Mouse (Mus musculus) adrenal gland, postnatal 36 days (tissue): ENCODE data around the gene Mfsd12. TPM values are rescaled to one million over a fixed set of nuclear protein-coding genes. Genes with fewer than 3 reads are reported as not detected.

Source experiments
- DNase-seq, 2 experiments: peaks; one replicate each; pipeline ENCODE4 v3.0.0; 2021; ENCODE audit warnings: mixed read lengths in 1 of 2
- total RNA-seq, 2 experiments: library from RNA; stranded (reverse); gene quantifications; 2 replicates each; pipeline ENCODE4 v1.2.3; 2021

Mfsd12 gene
- total RNA-seq, 2 experiments from 2014 or later, result 16.7 to 22.7 TPM

GRCm38 (mm10) chr10:81328386-81328785 lies 28.9 kb upstream of the Mfsd12 start, which contains the start of gene Tbxa2r:
TSS of gene Tbxa2r (plus strand) at chr10:81328731.
- peak; percentile 93 for DNase-seq

- DNase-seq, result peak in 1 of 2 experiments; percentile 59
Observed at GRCm38 (mm10) chr10:81329194-81329975, 27.9 kb upstream of the Mfsd12 start.

GRCm38 (mm10) chr10:81330007-81330406 lies 27.3 kb upstream of the Mfsd12 start:
- DNase-seq, result peak in 1 of 2 experiments; percentile 49

GRCm38 (mm10) chr10:81332277-81332676 lies 25.0 kb upstream of the Mfsd12 start:
- DNase-seq, result no peak

GRCm38 (mm10) chr10:81334324-81334723 lies 23.0 kb upstream of the Mfsd12 start:
- no peak for DNase-seq

- DNase-seq, result no peak
Observed at GRCm38 (mm10) chr10:81335393-81336340, 21.6 kb upstream of the Mfsd12 start.

- no peak for DNase-seq
Observed at GRCm38 (mm10) chr10:81336558-81336957, 20.7 kb upstream of the Mfsd12 start.

- DNase-seq, result no peak
Observed at GRCm38 (mm10) chr10:81340551-81341332, 16.5 kb upstream of the Mfsd12 start.

- peak; percentile 83 to 90 for DNase-seq
Observed at GRCm38 (mm10) chr10:81341333-81341949, 15.8 kb upstream of the Mfsd12 start.

- peak; percentile 62 to 74 for DNase-seq
Observed at GRCm38 (mm10) chr10:81342686-81343505, 14.4 kb upstream of the Mfsd12 start, which contains the start of gene Gipc3. TSS of gene Gipc3 (minus strand) at chr10:81343266.

GRCm38 (mm10) chr10:81344421-81345161 lies 12.7 kb upstream of the Mfsd12 start:
- peak; percentile 60 to 66 for DNase-seq

GRCm38 (mm10) chr10:81345162-81345534 lies 12.1 kb upstream of the Mfsd12 start:
- no peak for DNase-seq

GRCm38 (mm10) chr10:81346453-81347067 lies 10.7 kb upstream of the Mfsd12 start:
- DNase-seq, result peak; percentile 90 to 93

- peak; percentile 61 to 62 for DNase-seq
Observed at GRCm38 (mm10) chr10:81349146-81349545, 8.1 kb upstream of the Mfsd12 start.

- DNase-seq, result no peak
Observed at GRCm38 (mm10) chr10:81349961-81350350, 7.3 kb upstream of the Mfsd12 start.

- peak; percentile 99 for DNase-seq
Observed at GRCm38 (mm10) chr10:81350351-81351063, 6.8 kb upstream of the Mfsd12 start, which contains the start of gene Hmg20b. TSS of gene Hmg20b (minus strand) at chr10:81350480.

GRCm38 (mm10) chr10:81351678-81352291 lies 5.5 kb upstream of the Mfsd12 start:
- no peak for DNase-seq
